Mouse (Mus musculus): ENCODE data around the gene Xxylt1. TPM values are rescaled to one million over a fixed set of nuclear protein-coding genes. Genes with fewer than 3 reads are reported as not detected.

Gene Xxylt1
- polyA plus RNA-seq, 1 experiment from 2014 or later: 1.6 TPM

DNA sequence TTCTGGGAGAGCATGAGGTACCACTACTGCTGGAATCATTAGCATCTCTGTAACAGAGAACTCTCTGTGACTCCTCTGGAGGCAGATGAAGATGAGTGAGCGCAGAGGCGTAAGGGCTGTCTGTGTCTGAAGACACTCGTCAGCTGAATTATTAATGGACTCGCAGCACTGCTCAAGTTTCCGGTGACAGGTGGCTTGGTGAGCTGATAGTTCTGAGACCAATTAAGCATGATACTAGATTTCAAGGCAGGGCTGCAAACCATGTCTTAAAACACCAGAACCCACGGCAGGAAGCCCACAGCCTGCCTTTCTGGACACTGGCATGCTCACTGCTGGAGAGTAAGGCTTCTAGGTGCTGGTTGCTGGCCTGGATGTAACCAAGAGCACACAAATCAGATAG, 93.5 kb downstream of the Xxylt1 start:
- Histone ChIP-seq H3K27me3 (ENCODE audit: insufficient read depth, low read length) (no peaks in the 10 kb centered on the region), H3K36me3 (replicated peaks; ENCODE audit: insufficient read depth, low read length) (no peaks in the 10 kb centered on the region), H3K9me3 (ENCODE audit: low read length) (no peaks in the 10 kb centered on the region), H3K4me2 (ENCODE audit: low read depth, low read length) (no peak overlapping the region), H3K4me1 (ENCODE audit: insufficient read depth) (no peaks in the 10 kb centered on the region), H3K4me3 (ENCODE audit: low read depth, low read length) (no peak overlapping the region), H3K27ac (ENCODE audit: low read depth) (no peak overlapping the region), H3K9ac (replicated peaks) (no peak overlapping the region)
- TF ChIP-seq CTCF (IDR thresholded peaks at IDR 0.05; ENCODE audit: low read depth): no peak
- TF ChIP-seq EP300 (IDR thresholded peaks at IDR 0.05; ENCODE audit: low read depth): no peak
- WGBS (ENCODE audit: insufficient replicate concordance): 72% methylated on average over 6 of the region's 6 CpGs
- no peak for DNase-seq
- no peak for ATAC-seq

DNA sequence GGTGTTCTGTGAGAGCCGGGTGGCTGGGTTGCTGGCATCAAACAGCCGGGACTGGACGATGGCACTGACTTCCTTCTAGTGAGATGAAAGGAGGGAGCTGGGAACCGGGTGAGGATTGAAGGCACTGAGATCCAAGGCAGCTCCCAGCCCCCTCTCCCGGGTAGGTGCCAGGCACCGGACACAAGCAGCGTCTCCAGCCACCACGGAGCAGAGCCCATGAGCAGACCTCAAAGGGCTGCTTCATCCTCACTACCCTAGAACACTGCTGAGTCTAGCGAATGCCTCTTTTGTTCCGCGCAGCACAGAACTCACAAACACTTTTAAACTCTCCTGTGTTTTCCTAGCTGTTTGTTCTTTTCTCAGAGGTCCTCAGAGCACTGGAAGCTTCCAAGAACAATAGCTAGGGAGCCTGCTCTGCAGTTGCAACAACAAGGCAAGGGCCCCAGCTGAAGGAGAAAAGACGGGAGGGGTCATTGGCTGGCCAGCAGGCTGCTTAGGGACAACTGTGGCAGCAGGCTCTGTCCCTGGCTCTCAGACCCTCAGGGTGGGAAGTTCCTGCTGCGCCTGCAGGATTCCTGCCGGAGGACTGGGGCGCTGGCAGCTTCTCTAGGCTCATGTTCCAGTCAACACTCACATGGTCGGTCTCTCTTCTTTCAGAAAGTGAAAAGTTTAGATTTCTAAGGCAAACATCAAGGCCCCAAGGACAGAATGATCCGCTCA, 96.2 kb downstream of the Xxylt1 start:
- WGBS (ENCODE audit: insufficient replicate concordance): 68% methylated on average over 17 of the region's 17 CpGs
- no peak overlapping the region for H3K9ac ChIP-seq (replicated peaks)
- TF ChIP-seq EP300 (IDR thresholded peaks at IDR 0.05; ENCODE audit: low read depth) (no peak), CTCF (IDR thresholded peaks at IDR 0.05; ENCODE audit: low read depth) (no peak)
- H3K27ac ChIP-seq (ENCODE audit: low read depth): no peak overlapping the region
- H3K27me3 ChIP-seq (ENCODE audit: insufficient read depth, low read length): no peaks in the 10 kb centered on the region
- no peaks in the 10 kb centered on the region for H3K9me3 ChIP-seq (ENCODE audit: low read length)
- H3K4me3 ChIP-seq (ENCODE audit: low read depth, low read length): no peak overlapping the region
- H3K4me1 ChIP-seq (ENCODE audit: insufficient read depth): no peaks in the 10 kb centered on the region; the same call in 1 of the 2 replicates
- H3K36me3 ChIP-seq (replicated peaks; ENCODE audit: insufficient read depth, low read length): no peaks in the 10 kb centered on the region
- DNase-seq (no peak), ATAC-seq (no peak)
- no peak overlapping the region for H3K4me2 ChIP-seq (ENCODE audit: low read depth, low read length)

DNA sequence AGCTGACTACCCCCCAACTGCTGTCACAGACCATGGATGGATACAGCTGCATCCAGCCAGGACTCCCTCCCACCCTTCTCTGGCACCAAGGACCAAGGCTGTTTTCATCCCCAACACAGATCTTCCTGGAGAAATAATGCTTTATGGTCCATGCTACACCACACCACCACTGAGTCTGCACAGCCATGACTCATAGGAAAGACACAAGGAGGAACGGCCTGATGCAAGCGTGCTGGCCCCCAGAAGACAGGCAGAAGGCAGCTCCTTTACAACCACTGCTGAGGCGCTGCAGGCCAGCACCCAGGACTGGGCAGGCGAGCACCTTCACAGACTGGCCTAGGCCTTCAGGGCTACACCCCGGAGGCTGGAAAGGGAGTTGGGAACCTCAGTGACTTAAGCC, 97.1 kb downstream of the Xxylt1 start:
- Histone ChIP-seq H3K4me3 (ENCODE audit: low read depth, low read length) (no peak overlapping the region), H3K4me1 (ENCODE audit: insufficient read depth) (no peaks in the 10 kb centered on the region; the same call in 1 of the 2 replicates), H3K4me2 (ENCODE audit: low read depth, low read length) (no peak overlapping the region), H3K27me3 (ENCODE audit: insufficient read depth, low read length) (no peaks in the 10 kb centered on the region), H3K27ac (ENCODE audit: low read depth) (no peak overlapping the region), H3K9me3 (ENCODE audit: low read length) (no peaks in the 10 kb centered on the region), H3K36me3 (replicated peaks; ENCODE audit: insufficient read depth, low read length) (no peaks in the 10 kb centered on the region), H3K9ac (replicated peaks) (no peak overlapping the region)
- 85% methylated on average over 5 of the region's 5 CpGs for WGBS (ENCODE audit: insufficient replicate concordance)
- TF ChIP-seq EP300 (IDR thresholded peaks at IDR 0.05; ENCODE audit: low read depth) (no peak), CTCF (IDR thresholded peaks at IDR 0.05; ENCODE audit: low read depth) (no peak)
- DNase-seq (no peak), ATAC-seq (no peak)

DNA sequence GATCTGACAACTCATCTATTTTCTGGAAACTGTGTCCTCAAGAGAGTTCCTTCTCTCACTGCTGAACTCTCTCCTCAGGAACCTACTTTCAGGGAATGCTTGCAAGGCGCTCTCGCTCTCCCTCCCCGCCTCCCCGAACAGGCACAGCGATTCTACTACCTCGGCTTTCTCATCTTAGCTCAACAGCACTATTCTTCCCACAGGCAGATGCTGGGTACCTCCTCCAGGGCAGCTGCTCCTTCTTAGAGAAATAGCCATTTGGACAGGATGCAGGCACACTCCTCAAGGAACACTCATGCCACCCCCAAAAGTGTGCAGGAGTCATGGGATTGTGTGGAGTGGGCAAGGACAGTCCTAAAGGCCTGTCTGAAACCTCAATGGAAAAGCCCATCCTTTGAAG, 97.5 kb downstream of the Xxylt1 start:
- Histone ChIP-seq H3K4me2 (ENCODE audit: low read depth, low read length) (no peak overlapping the region), H3K4me1 (ENCODE audit: insufficient read depth) (no peaks in the 10 kb centered on the region; the same call in 1 of the 2 replicates), H3K9me3 (ENCODE audit: low read length) (no peaks in the 10 kb centered on the region), H3K27ac (ENCODE audit: low read depth) (no peak overlapping the region), H3K9ac (replicated peaks) (no peak overlapping the region), H3K27me3 (ENCODE audit: insufficient read depth, low read length) (no peaks in the 10 kb centered on the region), H3K4me3 (ENCODE audit: low read depth, low read length) (no peak overlapping the region), H3K36me3 (replicated peaks; ENCODE audit: insufficient read depth, low read length) (no peaks in the 10 kb centered on the region)
- TF ChIP-seq CTCF (IDR thresholded peaks at IDR 0.05; ENCODE audit: low read depth) (no peak), EP300 (IDR thresholded peaks at IDR 0.05; ENCODE audit: low read depth) (no peak)
- ATAC-seq (no peak), DNase-seq (no peak)
- WGBS (ENCODE audit: insufficient replicate concordance): 70% methylated on average over 6 of the region's 6 CpGs

DNA sequence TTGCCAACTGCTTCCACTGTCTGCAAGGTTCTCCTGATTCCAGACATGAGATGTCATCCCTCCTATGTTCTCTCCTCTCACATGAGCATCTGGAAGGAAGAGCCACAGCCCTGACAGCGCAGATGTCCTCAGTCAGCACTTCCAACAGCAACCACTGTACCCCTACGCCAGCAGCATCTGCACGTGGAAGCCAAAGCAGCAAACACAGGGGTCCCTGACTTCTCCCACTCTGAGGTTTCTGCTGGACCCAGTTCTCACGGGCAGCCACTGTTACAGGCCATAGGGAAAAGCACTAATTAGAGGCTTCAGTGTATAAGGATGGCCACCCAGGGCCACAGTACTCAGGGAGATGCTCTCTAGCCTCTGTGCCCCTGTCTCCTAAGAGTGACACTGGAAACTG, 98.0 kb downstream of the Xxylt1 start:
- TF ChIP-seq CTCF (IDR thresholded peaks at IDR 0.05; ENCODE audit: low read depth) (no peak), EP300 (IDR thresholded peaks at IDR 0.05; ENCODE audit: low read depth) (no peak)
- DNase-seq (no peak), ATAC-seq (no peak)
- Histone ChIP-seq H3K9me3 (ENCODE audit: low read length) (no peaks in the 10 kb centered on the region), H3K4me1 (ENCODE audit: insufficient read depth) (no peaks in the 10 kb centered on the region; the same call in 1 of the 2 replicates), H3K4me3 (ENCODE audit: low read depth, low read length) (no peak overlapping the region), H3K36me3 (replicated peaks; ENCODE audit: insufficient read depth, low read length) (no peaks in the 10 kb centered on the region), H3K27ac (ENCODE audit: low read depth) (no peak overlapping the region), H3K27me3 (ENCODE audit: insufficient read depth, low read length) (no peaks in the 10 kb centered on the region), H3K9ac (replicated peaks) (no peak overlapping the region), H3K4me2 (ENCODE audit: low read depth, low read length) (no peak overlapping the region)
- 66% methylated on average over 4 of the region's 4 CpGs for WGBS (ENCODE audit: insufficient replicate concordance)

DNA sequence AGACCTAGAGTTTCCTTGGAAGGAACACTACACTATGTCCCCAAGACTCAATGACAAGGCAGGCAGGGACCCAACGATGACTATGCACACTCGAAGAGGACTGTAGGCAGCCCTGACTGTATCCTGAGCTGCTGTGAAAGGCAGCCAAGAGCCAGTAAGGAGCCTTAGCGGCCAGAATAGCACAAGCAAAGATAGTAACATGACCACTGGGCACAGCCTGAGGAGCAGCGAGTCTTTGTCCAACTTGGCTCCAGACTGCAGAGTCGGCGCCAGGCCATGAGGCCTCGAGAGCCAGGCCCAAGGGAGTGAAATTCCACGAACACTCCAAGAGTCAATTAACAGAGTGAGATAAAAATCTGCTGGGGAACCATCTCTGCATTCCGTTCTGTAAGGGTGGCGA, 99.9 kb downstream of the Xxylt1 start:
- Histone ChIP-seq H3K27me3 (ENCODE audit: insufficient read depth, low read length) (no peaks in the 10 kb centered on the region), H3K4me2 (ENCODE audit: low read depth, low read length) (no peak overlapping the region), H3K9me3 (ENCODE audit: low read length) (no peaks in the 10 kb centered on the region), H3K9ac (replicated peaks) (no peak overlapping the region), H3K4me1 (ENCODE audit: insufficient read depth) (no peaks in the 10 kb centered on the region; the same call in none of the 2 replicates), H3K36me3 (replicated peaks; ENCODE audit: insufficient read depth, low read length) (no peaks in the 10 kb centered on the region), H3K4me3 (ENCODE audit: low read depth, low read length) (no peak overlapping the region), H3K27ac (ENCODE audit: low read depth) (no peak overlapping the region)
- TF ChIP-seq CTCF (IDR thresholded peaks at IDR 0.05; ENCODE audit: low read depth) (no peak), EP300 (IDR thresholded peaks at IDR 0.05; ENCODE audit: low read depth) (no peak)
- DNase-seq (no peak), ATAC-seq (no peak)
- 76% methylated on average over 10 of the region's 10 CpGs for WGBS (ENCODE audit: insufficient replicate concordance)

Measured in liver, postnatal 0 days (tissue).